Mouse (Mus musculus) liver, embryonic 13.5 days (tissue): ENCODE results near the gene Nfkbib. TPM values are rescaled to one million over a fixed set of nuclear protein-coding genes. Genes with fewer than 3 reads are reported as not detected.

Source experiments
- ATAC-seq: fragments of 200-750 bp; cut with Nextera tagmentation; 2 replicates; pipeline ENCODE4 v1.8.0; 2017; ENCODE audit warnings: low read depth, mild to moderate bottlenecking, moderate number of reproducible peaks, moderate library complexity
- DNase-seq: peaks from one replicate; pipeline ENCODE4 v3.0.0; 2022
- H3K27ac ChIP-seq: fragments of 300-500 bp; sonication (generic); 2 replicates; pipeline ENCODE4 v1.5.1; 2015; ENCODE audit warnings: moderate library complexity, mild to moderate bottlenecking, inconsistent platforms
- H3K27me3 ChIP-seq: fragments of 300-500 bp; sonication (generic); 2 replicates; pipeline ENCODE4 v1.6.1; 2015; ENCODE audit warnings: mild to moderate bottlenecking, inconsistent platforms
- H3K36me3 ChIP-seq: fragments of 300-500 bp; sonication (generic); 2 replicates; pipeline ENCODE4 v1.6.1; 2015; ENCODE audit warnings: mild to moderate bottlenecking, inconsistent platforms
- H3K4me1 ChIP-seq: fragments of 300-500 bp; sonication (generic); replicated peaks from 2 replicates; pipeline ENCODE4 v1.6.1; 2015; ENCODE audit warnings: inconsistent platforms
- H3K4me2 ChIP-seq: fragments of 300-500 bp; sonication (generic); 2 replicates; pipeline ENCODE4 v1.6.1; 2015; ENCODE audit warnings: inconsistent platforms, mild to moderate bottlenecking, moderate library complexity
- H3K4me3 ChIP-seq: fragments of 300-500 bp; sonication (generic); replicated peaks from 2 replicates; pipeline ENCODE4 v1.5.1; 2015; ENCODE audit warnings: mild to moderate bottlenecking, inconsistent platforms
- H3K9ac ChIP-seq: fragments of 300-500 bp; sonication (generic); 2 replicates; pipeline ENCODE4 v1.6.1; 2015; ENCODE audit warnings: mild to moderate bottlenecking, inconsistent platforms
- H3K9me3 ChIP-seq: fragments of 300-500 bp; sonication (generic); replicated peaks from 2 replicates; pipeline ENCODE4 v1.6.1; 2016; ENCODE audit warnings: inconsistent platforms
- WGBS: fragments of 180-500 bp; shearing (Covaris S2); methylation state at CpG from one replicate; pipeline ENCODE4 v1.1.7; 2015; ENCODE audit not compliant: insufficient replicate concordance; 5-methylcytosine and 5-hydroxymethylcytosine counted together
- polyA plus RNA-seq: library from polyadenylated mRNA; unstranded; fragments of >200 nt; fragmentation: Nextera tagmentation; extraction: Ambion mirVana; gene quantifications from 2 replicates; pipeline ENCODE4 v1.2.1, GENCODE M21; 2015

Nfkbib gene
- polyA plus RNA-seq, 1 experiment from 2014 or later, result 37.1 TPM

DNA sequence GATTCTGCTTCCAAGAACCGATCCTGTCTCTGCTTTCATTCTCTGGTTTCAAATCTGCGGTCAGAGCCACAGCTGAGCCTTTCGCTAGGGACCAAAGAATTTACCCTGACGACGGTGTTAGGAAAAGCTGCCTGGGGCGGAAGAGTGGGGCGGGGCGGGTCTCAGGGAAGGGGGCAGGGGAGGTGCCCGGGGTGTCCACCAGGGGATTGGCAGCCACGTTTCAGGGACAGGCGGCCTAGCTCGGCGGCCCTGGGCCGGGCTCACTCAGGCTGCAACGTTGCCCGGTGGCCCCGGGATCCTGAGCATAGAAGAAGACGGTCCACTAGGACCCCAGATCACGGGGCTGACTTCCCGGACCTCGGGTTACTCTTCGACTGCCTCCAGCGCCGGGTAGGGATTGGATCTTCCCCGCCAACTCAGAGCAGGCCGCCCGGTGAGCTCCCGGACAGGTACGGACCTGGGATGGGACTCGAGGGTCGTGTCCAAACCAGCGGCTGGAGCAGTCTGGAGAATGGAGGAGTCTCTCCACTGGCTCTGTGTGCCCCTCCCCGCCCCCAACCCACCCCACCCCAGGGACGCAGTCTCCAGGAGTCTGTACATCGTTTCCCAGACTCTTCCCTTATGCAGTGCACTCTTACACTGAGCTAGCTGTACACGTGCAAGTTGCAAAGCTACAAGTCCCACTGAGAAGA lies 50.6 kb downstream of the Nfkbib start, which contains the start of gene Fbxo17:
Gene Fbxo17 (plus strand): TSS at position 215 of the 692 bp plus-strand sequence.
- peak within 1 kb of the TSS; percentile 51 for H3K4me3 ChIP-seq
- peaks cover 13% of the 10 kb centered on the region; the same call in 1 of the 2 replicates for H3K27me3 ChIP-seq
- H3K36me3 ChIP-seq, result no peaks in the 10 kb centered on the region
- H3K27ac ChIP-seq, result no peak within 1 kb of the TSS
- H3K9me3 ChIP-seq, result no peaks in the 10 kb centered on the region
- 6% methylated on average over 36 of the region's 36 CpGs for WGBS
- ATAC-seq, result peak; percentile 41; the same call in 1 of the 2 replicates
- H3K4me2 ChIP-seq, result peak within 1 kb of the TSS; percentile 65
- DNase-seq, result no peak
- peak within 1 kb of the TSS; percentile 53 for H3K9ac ChIP-seq
- peaks cover 8% of the 10 kb centered on the region; the same call in 1 of the 2 replicates for H3K4me1 ChIP-seq

DNA sequence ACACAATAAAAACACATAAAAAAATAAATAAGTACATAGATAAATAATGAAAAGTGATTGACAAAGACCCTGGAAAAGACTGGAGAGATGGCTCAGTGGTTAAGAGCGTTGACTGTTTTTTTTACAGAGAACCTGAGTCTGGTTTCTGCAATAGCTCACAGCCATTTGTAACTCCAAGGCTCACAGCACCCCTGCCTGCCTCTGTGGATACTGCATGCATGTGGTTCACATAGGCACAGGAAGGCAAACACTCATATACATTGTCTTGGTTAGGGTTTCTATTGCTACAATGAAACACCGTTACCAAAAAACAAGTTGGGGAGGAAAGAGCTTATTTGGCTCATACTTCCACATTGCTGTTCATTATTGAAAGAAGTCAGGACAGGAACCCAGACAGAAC lies 51.7 kb downstream of the Nfkbib start:
- no peak overlapping the region for H3K4me3 ChIP-seq
- H3K27me3 ChIP-seq, result peaks cover 13% of the 10 kb centered on the region; the same call in 1 of the 2 replicates
- peaks cover 8% of the 10 kb centered on the region; the same call in 1 of the 2 replicates for H3K4me1 ChIP-seq
- ATAC-seq (no peak), DNase-seq (no peak)
- H3K27ac ChIP-seq, result no peak overlapping the region
- no peak overlapping the region for H3K4me2 ChIP-seq
- H3K9me3 ChIP-seq, result no peaks in the 10 kb centered on the region
- no peak overlapping the region for H3K9ac ChIP-seq
- H3K36me3 ChIP-seq, result no peaks in the 10 kb centered on the region
- 76% methylated on average over 2 of the region's 2 CpGs for WGBS

DNA sequence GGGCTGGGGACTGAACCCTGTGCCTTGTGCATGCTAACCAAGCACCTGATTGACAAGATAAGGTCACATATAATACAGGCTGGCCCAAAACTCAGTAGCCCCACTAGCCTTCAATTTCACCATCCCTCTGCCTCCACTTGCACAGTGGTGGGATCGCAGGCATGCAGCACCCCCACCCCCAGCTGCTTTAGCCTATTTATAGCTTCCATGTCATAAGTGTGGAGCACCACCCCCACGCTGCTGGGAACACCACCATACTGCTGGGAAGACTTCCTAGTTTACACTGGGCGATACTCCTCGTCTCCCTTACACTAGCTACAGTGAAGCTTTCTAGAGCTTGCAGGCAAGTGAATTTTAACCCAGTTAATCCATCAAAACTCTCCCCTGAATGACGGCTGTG lies 52.6 kb downstream of the Nfkbib start:
- no peak overlapping the region for H3K4me2 ChIP-seq
- peaks cover 8% of the 10 kb centered on the region; the same call in 1 of the 2 replicates for H3K4me1 ChIP-seq
- H3K4me3 ChIP-seq, result no peak overlapping the region
- no peak for DNase-seq
- no peaks in the 10 kb centered on the region for H3K9me3 ChIP-seq
- H3K27ac ChIP-seq, result no peak overlapping the region
- 59% methylated on average over 5 of the region's 5 CpGs for WGBS
- ATAC-seq, result no peak
- no peak overlapping the region for H3K9ac ChIP-seq
- no peaks in the 10 kb centered on the region for H3K36me3 ChIP-seq
- H3K27me3 ChIP-seq, result peaks cover 13% of the 10 kb centered on the region; the same call in 1 of the 2 replicates

DNA sequence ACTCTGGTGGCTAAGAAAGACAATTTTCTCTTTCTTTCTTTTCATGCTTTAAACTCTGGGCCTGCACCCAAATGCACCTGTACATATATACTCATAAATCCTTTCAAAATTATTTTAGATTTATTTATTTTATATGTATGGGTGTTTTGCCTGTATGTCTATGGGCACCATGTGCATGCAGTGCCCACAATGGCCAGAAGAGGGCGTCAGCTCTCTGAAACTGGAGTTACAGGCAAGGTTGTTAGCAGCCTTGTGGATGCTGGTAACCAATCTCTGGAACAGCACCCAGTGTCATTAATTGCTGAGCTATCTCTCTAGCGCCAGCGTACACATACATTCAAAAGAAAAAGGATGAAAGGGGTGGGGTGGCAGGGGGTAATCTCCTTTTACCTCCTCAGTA lies 56.4 kb downstream of the Nfkbib start:
- H3K9ac ChIP-seq, result no peak overlapping the region
- H3K27ac ChIP-seq, result no peak overlapping the region
- 55% methylated on average over 3 of the region's 3 CpGs for WGBS
- 0 out of 2 replicates have a peak, but pooled peaks cover 3% of the 10 kb centered on the region for H3K27me3 ChIP-seq
- H3K4me2 ChIP-seq, result no peak overlapping the region
- no peaks in the 10 kb centered on the region for H3K4me1 ChIP-seq
- no peaks in the 10 kb centered on the region for H3K36me3 ChIP-seq
- no peak for ATAC-seq
- no peak overlapping the region for H3K4me3 ChIP-seq
- DNase-seq, result no peak
- H3K9me3 ChIP-seq, result no peaks in the 10 kb centered on the region

DNA sequence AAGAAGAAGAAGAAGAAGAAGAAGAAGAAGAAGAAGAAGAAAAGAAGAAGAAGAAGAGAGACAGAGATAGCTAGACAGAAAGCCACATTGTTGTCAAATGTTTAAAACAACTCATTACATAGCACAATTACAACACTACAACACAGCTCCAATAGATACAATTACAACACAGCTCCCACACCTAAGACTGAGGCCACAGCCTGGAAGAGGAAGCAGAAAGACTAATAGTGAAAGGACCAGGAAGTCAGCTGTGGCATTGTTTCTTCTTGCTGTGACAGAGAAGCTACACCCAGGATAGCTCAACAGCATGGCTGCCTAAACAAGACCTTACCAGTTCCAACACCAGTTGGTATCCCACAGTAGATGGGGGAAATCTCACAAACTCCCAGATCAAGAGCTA lies 57.9 kb downstream of the Nfkbib start:
- H3K9me3 ChIP-seq, result no peaks in the 10 kb centered on the region
- no peak overlapping the region for H3K9ac ChIP-seq
- H3K4me1 ChIP-seq, result no peaks in the 10 kb centered on the region
- ATAC-seq (no peak), DNase-seq (no peak)
- no peaks in the 10 kb centered on the region for H3K36me3 ChIP-seq
- no peak overlapping the region for H3K4me3 ChIP-seq
- no peak overlapping the region for H3K27ac ChIP-seq
- H3K27me3 ChIP-seq, result no peaks in the 10 kb centered on the region
- H3K4me2 ChIP-seq, result no peak overlapping the region

Other genes with a start within 250 kb of the Nfkbib start
- not detected in 2 replicates for gene Ifnl3, start 244.7 kb downstream of the Nfkbib start, polyA plus RNA-seq
- not detected in 2 replicates for gene Sycn, start 226.6 kb downstream of the Nfkbib start, polyA plus RNA-seq
- not detected in 2 replicates for gene Nccrp1, start 220.3 kb downstream of the Nfkbib start, polyA plus RNA-seq
- gene Samd4b, start 169.4 kb downstream of the Nfkbib start, polyA plus RNA-seq, result 4.1 and 5.8 TPM in 2 replicates
- 16.2 and 18.5 TPM in 2 replicates for gene Pak4, start 169.3 kb downstream of the Nfkbib start, polyA plus RNA-seq
- not detected in 2 replicates for gene Acp7, start 136.2 kb downstream of the Nfkbib start, polyA plus RNA-seq
- gene Fbxo27, start 74.7 kb downstream of the Nfkbib start, polyA plus RNA-seq, result 0.29 and 0.32 TPM in 2 replicates
- gene Fbxo17, start 50.7 kb downstream of the Nfkbib start, polyA plus RNA-seq, result 1.4 and 1.8 TPM in 2 replicates
- 106 and 112 TPM in 2 replicates for gene Mrps12, start 25.7 kb downstream of the Nfkbib start, polyA plus RNA-seq
- gene Sars2, start 25.5 kb downstream of the Nfkbib start, polyA plus RNA-seq, result 16.3 and 17.0 TPM in 2 replicates
- not detected in 2 replicates for gene Ccer2, start 11.3 kb downstream of the Nfkbib start, polyA plus RNA-seq
- 25.1 and 28.4 TPM in 2 replicates for gene Sirt2, start 777 bp downstream of the Nfkbib start, polyA plus RNA-seq
- gene Rinl, start 21.5 kb upstream of the Nfkbib start, polyA plus RNA-seq, result 10.8 and 12.0 TPM in 2 replicates
- gene Hnrnpl, start 41.0 kb upstream of the Nfkbib start, polyA plus RNA-seq, result 130 and 154 TPM in 2 replicates
- 74.5 and 77.7 TPM in 2 replicates for gene Ech1, start 57.7 kb upstream of the Nfkbib start, polyA plus RNA-seq
- gene Lgals4, start 66.3 kb upstream of the Nfkbib start, polyA plus RNA-seq, result 1.6 and 3.1 TPM in 2 replicates
- 0.44 TPM in 1 of 2 replicates, not detected in the other for gene Lgals7, start 96.3 kb upstream of the Nfkbib start, polyA plus RNA-seq
- 0.09 and 0.13 TPM in 2 replicates for gene Capn12, start 113.9 kb upstream of the Nfkbib start, polyA plus RNA-seq
- gene Actn4, start 194.8 kb upstream of the Nfkbib start, polyA plus RNA-seq, result 116 and 131 TPM in 2 replicates
- 294 and 308 TPM in 2 replicates for gene Eif3k, start 214.4 kb upstream of the Nfkbib start, polyA plus RNA-seq
- 27.4 and 29.1 TPM in 2 replicates for gene Map4k1, start 214.5 kb upstream of the Nfkbib start, polyA plus RNA-seq